Mouse (Mus musculus) kidney, postnatal 4 days (tissue): ENCODE measurements around the gene Bnc2.

ENCODE experiments used
- DNase-seq, 2 experiments: peaks; one replicate each; pipeline ENCODE4 v3.0.0; 2021; ENCODE audit warnings: mixed read lengths in 2 of 2

Bnc2 gene

GRCm38 (mm10) chr4:84310851-84311250 lies 364.2 kb downstream of the Bnc2 start:
- DNase-seq = no peak

GRCm38 (mm10) chr4:84308226-84308862 lies 366.7 kb downstream of the Bnc2 start:
- no peak for DNase-seq

GRCm38 (mm10) chr4:84306928-84307606 lies 368.0 kb downstream of the Bnc2 start:
- no peak for DNase-seq

GRCm38 (mm10) chr4:84302949-84303348 lies 372.1 kb downstream of the Bnc2 start:
- DNase-seq = no peak

GRCm38 (mm10) chr4:84285153-84285552 lies 389.9 kb downstream of the Bnc2 start:
- DNase-seq = no peak

- DNase-seq = no peak
These were observed 392.4 kb downstream of the Bnc2 start for GRCm38 (mm10) chr4:84282651-84283050.

GRCm38 (mm10) chr4:84278156-84278555 lies 396.9 kb downstream of the Bnc2 start:
- DNase-seq = no peak

GRCm38 (mm10) chr4:84276081-84276480 lies 399.0 kb downstream of the Bnc2 start:
- DNase-seq = no peak

- no peak for DNase-seq
These were observed 400.9 kb downstream of the Bnc2 start for GRCm38 (mm10) chr4:84274158-84274557.

GRCm38 (mm10) chr4:84272867-84273266 lies 402.2 kb downstream of the Bnc2 start:
- no peak for DNase-seq

- no peak for DNase-seq
These were observed 405.2 kb downstream of the Bnc2 start for GRCm38 (mm10) chr4:84269845-84270244.

GRCm38 (mm10) chr4:84247356-84247755 lies 427.7 kb downstream of the Bnc2 start:
- no peak for DNase-seq

- no peak for DNase-seq
These were observed 442.7 kb downstream of the Bnc2 start for GRCm38 (mm10) chr4:84232346-84232745.

GRCm38 (mm10) chr4:84231251-84231650 lies 443.8 kb downstream of the Bnc2 start:
- DNase-seq = no peak

GRCm38 (mm10) chr4:84229189-84229960 lies 445.7 kb downstream of the Bnc2 start:
- DNase-seq = no peak

GRCm38 (mm10) chr4:84228551-84228950 lies 446.5 kb downstream of the Bnc2 start:
- no peak for DNase-seq
